Mouse (Mus musculus): Measurements from ENCODE around the gene Igfbp5.
A peak's percentile ranks its signal among the peaks of the same experiment; 100 is the strongest.

- no peak for TF ChIP-seq KAT2A (conservative IDR thresholded peaks at IDR 0.05; ENCODE audit: low read depth, low read length)
- TF ChIP-seq NRF1 (IDR thresholded peaks at IDR 0.05; ENCODE audit: insufficient read depth, low read depth, low read length, poor library complexity, severe bottlenecking), result no peak
- TF ChIP-seq CHD2 (IDR thresholded peaks at IDR 0.05; ENCODE audit: low read length), result no peak
- TF ChIP-seq RCOR1 (IDR thresholded peaks at IDR 0.05; ENCODE audit: low read depth, low read length), result 0 out of 2 replicates have a peak, but pooled peaks have one; percentile 10
- TF ChIP-seq GABPA (IDR thresholded peaks at IDR 0.05; ENCODE audit: low read depth, low read length), result 0 out of 2 replicates have a peak, but pooled peaks have one; percentile 16
- no peak for TF ChIP-seq CTCF (IDR thresholded peaks at IDR 0.05 in 2 of 3, conservative IDR thresholded peaks at IDR 0.05 in 1 of 3; ENCODE audit: control insufficient read depth in 1 of 3, insufficient read depth in 1 of 3, low read depth in 2 of 3, low read length in 3 of 3, poor library complexity in 1 of 3, severe bottlenecking in 1 of 3)
- no peak for TF ChIP-seq CHD1 (IDR thresholded peaks at IDR 0.05; ENCODE audit: low read depth, low read length)
- no peak for TF ChIP-seq MYC (IDR thresholded peaks at IDR 0.05; ENCODE audit: low read depth, low read length)
- TF ChIP-seq USF2 (IDR thresholded peaks at IDR 0.05; ENCODE audit: borderline replicate concordance in 1 of 2, insufficient read depth in 1 of 2, low read depth in 1 of 2, low read length in 2 of 2), result no peak
- TF ChIP-seq MXI1 (IDR thresholded peaks at IDR 0.05; ENCODE audit: low read depth, low read length), result peak; percentile 47
- peak; percentile 40 to 66; a peak in 2 of 4 replicates for TF ChIP-seq POLR2A (IDR thresholded peaks at IDR 0.05; ENCODE audit: control insufficient read depth in 1 of 2, insufficient read depth in 1 of 2, low read depth in 1 of 2, low read length in 2 of 2, poor library complexity in 1 of 2)
- TF ChIP-seq TAL1 (IDR thresholded peaks at IDR 0.05; ENCODE audit: low read length), result no peak
- no peak for TF ChIP-seq ZC3H11A (IDR thresholded peaks at IDR 0.05; ENCODE audit: low read depth, low read length)
- TF ChIP-seq ZMIZ1 (IDR thresholded peaks at IDR 0.05; ENCODE audit: low read depth, low read length), result peak; percentile 45; the same call in 1 of the 2 replicates
These were observed 4.7 kb downstream of the Igfbp5 start for GRCm38 (mm10) chr1:72869681-72870614.
